Mouse (Mus musculus): ENCODE measurements around the gene Cysrt1.

The Cysrt1 gene

GRCm38 (mm10) chr2:25210686-25211085 is 31.6 kb downstream of the Cysrt1 start:
- no peak for DNase-seq (ENCODE audit: low read depth, low spot score)

- DNase-seq (ENCODE audit: low read depth, low spot score): no peak
Measured at GRCm38 (mm10) chr2:25207593-25207992, 34.7 kb downstream of the Cysrt1 start.

- DNase-seq (ENCODE audit: low read depth, low spot score): no peak
Measured at GRCm38 (mm10) chr2:25203631-25204214, 38.5 kb downstream of the Cysrt1 start.

GRCm38 (mm10) chr2:25200631-25201030 is 41.6 kb downstream of the Cysrt1 start:
- DNase-seq (ENCODE audit: low read depth, low spot score): no peak

GRCm38 (mm10) chr2:25197946-25198345 is 44.3 kb downstream of the Cysrt1 start:
- no peak for DNase-seq (ENCODE audit: low read depth, low spot score)

GRCm38 (mm10) chr2:25197191-25197590 is 45.1 kb downstream of the Cysrt1 start:
- no peak for DNase-seq (ENCODE audit: low read depth, low spot score)

- no peak for DNase-seq (ENCODE audit: low read depth, low spot score)
Measured at GRCm38 (mm10) chr2:25196172-25196954, 45.9 kb downstream of the Cysrt1 start, which contains the start of gene Tor4a. Gene Tor4a (minus strand): TSS chr2:25196886.

- no peak for DNase-seq (ENCODE audit: low read depth, low spot score)
Measured at GRCm38 (mm10) chr2:25195211-25196156, 46.8 kb downstream of the Cysrt1 start.

GRCm38 (mm10) chr2:25194486-25195171 is 47.6 kb downstream of the Cysrt1 start:
- DNase-seq (ENCODE audit: low read depth, low spot score): no peak

- no peak for DNase-seq (ENCODE audit: low read depth, low spot score)
Measured at GRCm38 (mm10) chr2:25194006-25194405, 48.2 kb downstream of the Cysrt1 start.

GRCm38 (mm10) chr2:25193330-25193770 is 48.9 kb downstream of the Cysrt1 start:
- no peak for DNase-seq (ENCODE audit: low read depth, low spot score)
